Mouse (Mus musculus): ENCODE results near the gene Atf7ip. TPM values are rescaled to one million over a fixed set of nuclear protein-coding genes. Genes with fewer than 3 reads are reported as not detected.
A peak's percentile ranks its signal among the peaks of the same experiment; 100 is the strongest.

The Atf7ip gene
- total RNA-seq, 2 experiments from 2014 or later, result 119 to 122 TPM

DNA sequence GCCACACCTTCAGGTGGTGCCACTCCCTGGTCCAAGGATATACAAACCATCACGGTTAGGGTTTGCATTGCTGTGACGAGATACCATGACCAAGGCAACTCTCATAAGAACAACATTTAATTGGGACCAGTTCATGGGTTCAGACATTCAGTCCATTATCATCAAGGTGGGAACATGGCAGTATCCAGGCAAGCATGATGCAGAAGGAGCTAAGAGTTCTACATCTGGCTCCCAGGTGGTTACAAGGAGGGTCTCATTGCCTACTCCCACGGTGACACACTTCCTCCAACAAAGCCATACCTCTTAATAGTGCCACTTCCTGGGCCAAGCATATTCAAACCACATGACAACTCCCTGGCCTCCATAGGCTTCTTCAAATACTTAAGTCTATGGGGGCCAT lies 2.7 kb downstream of the Atf7ip start:
- intact Hi-C loops (cut with DNase I), result no loop called here
- TF ChIP-seq CTCF (IDR thresholded peaks at IDR 0.05), result no peak
- no peak for DNase-seq (ENCODE audit: extremely low spot score in 1 of 2, low spot score in 2 of 2)
- no peak overlapping the region for H3K4me3 ChIP-seq
- no peak overlapping the region for H3K27ac ChIP-seq

DNA sequence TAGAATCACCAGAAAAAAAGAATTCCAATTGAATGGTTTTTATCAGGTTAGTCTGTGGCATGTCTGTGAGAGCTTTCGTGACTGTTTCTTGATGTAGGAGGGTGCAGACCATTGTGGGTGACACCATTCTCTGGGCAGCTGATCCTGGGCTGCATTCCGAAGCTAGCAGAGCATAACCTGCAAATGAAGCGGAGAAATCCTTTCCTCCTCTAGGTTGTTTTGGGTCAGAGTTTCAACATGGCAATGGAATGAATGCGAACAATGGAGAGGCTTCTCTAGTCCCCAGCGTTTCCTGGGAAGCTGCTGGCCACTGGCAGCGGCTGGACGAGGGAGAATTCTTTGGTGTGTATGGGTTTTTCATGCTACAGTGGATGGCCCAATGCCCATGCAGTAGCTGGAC lies 5.0 kb downstream of the Atf7ip start:
- TF ChIP-seq CTCF (IDR thresholded peaks at IDR 0.05), result no peak
- no peak for DNase-seq (ENCODE audit: extremely low spot score in 1 of 2, low spot score in 2 of 2)
- intact Hi-C loops (cut with DNase I), result no loop called here
- Histone ChIP-seq H3K27ac (no peak overlapping the region), H3K4me3 (no peak overlapping the region)

DNA sequence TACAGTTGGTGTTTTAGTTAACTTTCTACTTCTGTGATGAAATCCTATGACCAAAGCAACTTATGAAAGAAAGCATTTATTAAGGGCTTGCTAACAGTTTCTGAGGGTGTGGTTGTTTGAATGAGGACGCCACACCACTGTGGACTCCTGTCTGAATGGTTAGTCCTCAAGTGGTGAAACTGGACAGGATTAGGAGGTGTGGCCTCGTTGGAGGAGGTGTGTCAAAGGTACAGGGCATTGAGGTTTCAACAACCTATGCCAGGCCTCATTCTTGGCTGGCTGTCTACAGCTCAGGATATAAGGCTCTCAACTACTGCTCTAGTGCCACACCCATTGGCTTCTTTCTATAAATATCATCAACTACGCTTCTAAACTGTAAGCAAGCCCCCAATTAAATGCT lies 6.4 kb downstream of the Atf7ip start:
- H3K4me3 ChIP-seq, result no peak overlapping the region
- DNase-seq (ENCODE audit: extremely low spot score in 1 of 2, low spot score in 2 of 2), result no peak
- TF ChIP-seq CTCF (IDR thresholded peaks at IDR 0.05), result no peak
- no peak overlapping the region for H3K27ac ChIP-seq
- intact Hi-C loops (cut with DNase I), result no loop called here

DNA sequence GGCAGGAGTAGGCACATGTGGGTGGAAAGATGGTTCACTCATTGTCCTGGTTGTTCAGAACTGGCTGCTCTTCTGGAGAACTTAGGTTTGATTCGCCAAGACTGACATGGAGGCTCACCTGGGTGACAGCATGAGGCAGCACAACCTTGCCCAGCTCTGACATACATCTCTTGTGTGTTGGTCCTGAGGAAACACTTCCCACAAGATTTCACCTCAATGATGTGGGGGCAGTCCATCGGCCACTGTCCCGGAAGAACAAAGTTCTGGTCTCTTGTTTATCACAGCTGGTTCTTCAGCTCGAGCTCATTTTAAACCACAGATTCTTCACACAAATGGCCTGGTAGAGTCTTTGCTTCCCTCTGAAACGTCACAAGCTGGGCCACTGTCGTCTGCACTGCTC lies 10.7 kb downstream of the Atf7ip start:
- intact Hi-C loops (cut with DNase I), result no loop called here
- no peak overlapping the region for H3K27ac ChIP-seq
- TF ChIP-seq CTCF (IDR thresholded peaks at IDR 0.05), result no peak
- DNase-seq (ENCODE audit: extremely low spot score in 1 of 2, low spot score in 2 of 2), result no peak
- no peak overlapping the region for H3K4me3 ChIP-seq

DNA sequence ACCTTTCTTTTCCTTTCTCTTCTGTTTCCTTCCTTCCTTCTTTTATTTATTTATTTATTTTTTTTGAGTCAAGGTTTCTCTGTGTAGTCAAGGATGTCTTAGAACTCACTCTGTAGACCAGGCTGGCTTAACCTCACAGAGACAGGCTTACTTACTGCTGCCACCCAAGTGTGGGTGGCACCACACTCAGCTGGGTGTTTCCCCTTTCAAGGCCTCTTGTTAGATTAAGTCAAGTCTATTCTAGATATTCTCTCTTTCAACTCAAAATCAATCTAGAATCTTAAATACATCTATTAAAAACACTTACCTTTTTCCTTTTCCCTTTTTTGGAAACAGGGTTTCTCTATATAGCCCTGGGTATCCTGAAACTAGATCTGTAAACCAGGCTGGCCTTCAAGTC lies 11.3 kb downstream of the Atf7ip start:
- intact Hi-C loops (cut with DNase I), result no loop called here
- no peak overlapping the region for H3K4me3 ChIP-seq
- TF ChIP-seq CTCF (IDR thresholded peaks at IDR 0.05), result no peak
- H3K27ac ChIP-seq, result no peak overlapping the region
- DNase-seq (ENCODE audit: extremely low spot score in 1 of 2, low spot score in 2 of 2), result no peak

DNA sequence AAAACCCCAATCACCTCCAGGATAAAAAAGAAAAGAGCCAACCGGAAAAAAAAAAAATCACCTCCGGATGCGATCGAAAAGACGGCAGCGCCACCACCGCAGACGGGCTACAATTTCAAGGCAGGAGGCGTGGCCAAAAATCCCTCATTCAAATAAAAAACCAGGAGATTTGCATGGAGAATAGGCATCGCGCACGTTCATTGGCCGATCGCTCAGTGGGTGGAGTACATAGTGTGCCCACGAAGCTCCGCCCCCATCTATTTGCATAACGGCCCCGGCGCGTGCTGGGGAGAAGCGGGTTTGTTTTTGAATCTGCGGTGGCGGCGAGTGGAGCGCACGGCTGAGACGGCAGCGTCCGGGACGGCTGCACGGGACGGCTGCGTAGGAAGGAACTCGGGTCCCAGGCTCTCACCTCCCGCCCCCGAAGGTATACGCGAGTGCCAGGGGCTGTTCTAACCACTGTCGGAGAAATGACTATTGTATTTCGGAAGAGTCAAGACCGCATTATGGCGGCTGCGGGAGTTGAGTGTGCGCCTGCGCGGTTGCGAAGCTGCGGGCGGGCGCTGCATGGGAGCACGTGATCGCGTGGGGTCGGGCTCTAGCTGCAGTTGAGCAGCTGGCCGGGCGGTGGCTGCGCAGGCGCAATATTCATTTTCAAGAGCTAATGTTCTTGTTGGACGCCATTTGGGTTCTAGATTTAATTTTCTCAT lies 12.7 kb downstream of the Atf7ip start:
- Histone ChIP-seq H3K4me3 (peak overlapping the region; percentile 66), H3K27ac (peak overlapping the region; percentile 99)
- DNase-seq (ENCODE audit: extremely low spot score in 1 of 2, low spot score in 2 of 2), result peak; percentile 93 to 94
- peak; percentile 49 for TF ChIP-seq CTCF (IDR thresholded peaks at IDR 0.05)
- intact Hi-C loops (cut with DNase I), result loop anchor here (1.0 to 2.0 kb wide), 4 partner anchors 14 to 96 kb away; no protein-coding TSS in a partner anchor

DNA sequence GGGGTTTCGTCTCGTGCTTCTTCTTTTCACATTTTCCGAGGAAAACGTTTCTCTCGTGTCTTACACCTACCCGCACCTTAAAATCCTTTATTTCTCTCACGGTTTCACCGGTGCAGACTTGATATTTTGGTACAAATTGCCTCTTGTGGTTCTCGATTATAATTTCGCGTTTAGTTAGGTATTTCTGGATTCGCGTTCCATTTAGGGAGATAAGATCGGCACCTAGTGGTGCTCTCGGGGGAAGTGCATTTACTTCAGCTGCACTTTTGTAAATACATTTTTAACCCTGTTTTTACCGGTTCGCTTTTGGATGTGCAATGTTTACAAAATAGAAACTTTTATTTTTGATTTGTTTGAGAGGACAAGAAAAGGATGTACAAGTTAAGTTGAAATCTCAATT lies 13.3 kb downstream of the Atf7ip start:
- intact Hi-C loops (cut with DNase I), result loop anchor here (2.0 kb wide), 2 partner anchors 14 to 34 kb away; no protein-coding TSS in a partner anchor
- TF ChIP-seq CTCF (IDR thresholded peaks at IDR 0.05), result peak; percentile 15; the same call in 1 of the 2 replicates

DNA sequence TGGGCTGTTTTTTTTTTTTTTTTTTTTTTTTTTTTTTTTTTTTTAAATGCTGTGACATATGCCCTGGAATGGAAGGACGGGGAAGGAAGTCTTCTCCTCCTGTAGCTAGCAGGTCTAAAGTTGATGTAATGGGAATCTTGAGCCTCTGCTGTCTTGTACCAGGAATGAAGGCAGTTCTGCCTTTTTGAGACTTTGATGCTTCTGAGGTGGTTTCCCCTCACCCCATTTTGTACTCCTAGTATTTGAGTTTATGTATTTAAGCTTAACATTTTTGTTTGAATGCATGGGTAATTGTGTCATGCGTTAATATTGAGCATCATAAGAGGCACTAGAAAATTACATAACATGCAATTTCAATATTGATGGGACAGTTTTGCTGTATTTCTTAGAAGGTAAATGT lies 14.4 kb downstream of the Atf7ip start:
- no peak for DNase-seq (ENCODE audit: extremely low spot score in 1 of 2, low spot score in 2 of 2)
- no peak for TF ChIP-seq CTCF (IDR thresholded peaks at IDR 0.05)
- Histone ChIP-seq H3K27ac (no peak overlapping the region; the same call in 1 of the 2 replicates), H3K4me3 (peak overlapping the region; percentile 66)
- intact Hi-C loops (cut with DNase I), result no loop called here

More for the DNA sequence above, 13.3 kb downstream of the Atf7ip start:
- no peak for DNase-seq (ENCODE audit: extremely low spot score in 1 of 2, low spot score in 2 of 2)
- peak overlapping the region; percentile 66 for H3K4me3 ChIP-seq
- peak overlapping the region; percentile 99 for H3K27ac ChIP-seq

DNA sequence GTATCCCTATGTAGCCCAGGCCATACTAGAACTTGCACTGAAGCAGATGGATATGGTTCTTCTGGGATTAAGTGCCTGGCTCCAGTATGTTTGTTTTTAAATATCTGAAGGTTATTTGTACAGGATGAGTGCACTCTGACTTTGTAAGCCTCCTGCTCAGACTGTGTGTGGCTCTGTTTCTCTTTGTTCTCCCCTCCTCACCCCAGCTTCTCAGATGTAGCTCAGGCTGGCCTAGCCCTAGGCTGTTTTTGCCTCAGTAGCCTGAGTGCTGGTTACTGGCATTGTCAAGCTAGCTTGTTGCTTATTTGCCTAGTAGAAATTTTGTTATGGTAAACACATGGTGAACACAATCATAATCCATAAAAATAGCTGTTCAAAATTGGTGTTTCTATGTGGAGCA lies 15.7 kb downstream of the Atf7ip start:
- no peak for DNase-seq (ENCODE audit: extremely low spot score in 1 of 2, low spot score in 2 of 2)
- no peak overlapping the region; the same call in 1 of the 2 replicates for H3K4me3 ChIP-seq
- no peak for TF ChIP-seq CTCF (IDR thresholded peaks at IDR 0.05)
- no peak overlapping the region for H3K27ac ChIP-seq
- intact Hi-C loops (cut with DNase I), result no loop called here

DNA sequence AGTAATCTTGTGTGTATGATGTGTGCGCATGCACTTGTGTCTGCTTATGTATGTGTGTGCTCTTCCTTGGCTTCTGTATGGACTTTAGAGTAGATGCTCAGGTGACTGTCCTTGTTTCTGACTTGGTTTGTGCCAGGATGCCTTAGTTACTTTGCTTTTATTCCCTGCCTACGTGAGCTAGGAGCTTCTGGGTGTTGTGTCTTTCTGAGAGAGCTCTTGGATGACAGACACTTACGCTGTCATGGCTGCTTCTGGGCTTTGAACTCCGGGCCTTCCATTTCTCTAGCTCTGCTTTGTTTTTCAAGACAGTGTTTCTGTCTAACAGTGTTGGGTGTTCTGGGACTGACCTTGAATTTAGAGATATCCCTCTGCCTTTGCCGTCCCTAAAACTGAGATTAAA lies 16.7 kb downstream of the Atf7ip start:
- no peak for TF ChIP-seq CTCF (IDR thresholded peaks at IDR 0.05)
- Histone ChIP-seq H3K4me3 (no peak overlapping the region), H3K27ac (no peak overlapping the region)
- DNase-seq (ENCODE audit: extremely low spot score in 1 of 2, low spot score in 2 of 2), result no peak
- intact Hi-C loops (cut with DNase I), result no loop called here

DNA sequence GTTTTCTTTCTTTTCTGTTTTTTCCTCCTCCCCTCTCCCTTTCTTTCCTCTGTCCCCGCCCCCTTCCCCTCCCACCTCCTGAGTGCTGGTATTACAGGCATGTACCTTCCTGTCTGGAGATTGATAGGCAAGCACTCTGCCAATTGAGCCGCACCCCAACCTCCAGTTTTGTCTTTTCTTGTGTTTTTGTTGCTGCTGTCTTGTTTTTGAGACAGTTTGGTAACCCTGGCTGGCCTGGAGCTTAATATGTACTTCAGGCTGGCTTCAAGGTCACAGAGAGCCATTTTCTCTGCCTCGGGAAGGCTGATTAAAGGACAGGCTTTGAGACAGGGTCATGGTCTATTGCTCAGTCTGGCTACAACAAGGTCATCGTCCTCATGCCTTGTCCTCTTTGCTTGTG lies 18.8 kb downstream of the Atf7ip start:
- Histone ChIP-seq H3K27ac (no peak overlapping the region), H3K4me3 (no peak overlapping the region)
- intact Hi-C loops (cut with DNase I), result no loop called here
- TF ChIP-seq CTCF (IDR thresholded peaks at IDR 0.05), result no peak
- no peak for DNase-seq (ENCODE audit: extremely low spot score in 1 of 2, low spot score in 2 of 2)

DNA sequence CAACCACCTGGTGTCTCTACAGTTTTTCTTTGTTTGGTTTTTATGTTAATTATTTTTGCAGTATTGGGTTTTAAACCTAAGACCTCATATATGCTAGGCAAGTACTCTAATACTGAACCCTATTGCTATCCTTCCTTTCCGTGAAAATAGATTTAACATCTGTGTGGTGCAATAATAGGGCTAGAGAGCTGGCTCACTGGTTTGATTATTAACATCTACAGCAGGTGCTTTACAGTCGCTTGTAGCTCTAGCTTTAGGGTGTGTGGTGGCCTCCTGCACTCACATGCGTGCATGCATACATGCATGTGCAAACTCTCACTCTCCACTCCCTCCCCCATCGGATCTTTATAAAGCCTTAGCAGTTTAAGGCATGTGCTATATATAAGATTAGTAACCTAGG lies 19.6 kb downstream of the Atf7ip start:
- intact Hi-C loops (cut with DNase I), result no loop called here
- Histone ChIP-seq H3K27ac (no peak overlapping the region), H3K4me3 (no peak overlapping the region)
- TF ChIP-seq CTCF (IDR thresholded peaks at IDR 0.05), result no peak
- no peak for DNase-seq (ENCODE audit: extremely low spot score in 1 of 2, low spot score in 2 of 2)

DNA sequence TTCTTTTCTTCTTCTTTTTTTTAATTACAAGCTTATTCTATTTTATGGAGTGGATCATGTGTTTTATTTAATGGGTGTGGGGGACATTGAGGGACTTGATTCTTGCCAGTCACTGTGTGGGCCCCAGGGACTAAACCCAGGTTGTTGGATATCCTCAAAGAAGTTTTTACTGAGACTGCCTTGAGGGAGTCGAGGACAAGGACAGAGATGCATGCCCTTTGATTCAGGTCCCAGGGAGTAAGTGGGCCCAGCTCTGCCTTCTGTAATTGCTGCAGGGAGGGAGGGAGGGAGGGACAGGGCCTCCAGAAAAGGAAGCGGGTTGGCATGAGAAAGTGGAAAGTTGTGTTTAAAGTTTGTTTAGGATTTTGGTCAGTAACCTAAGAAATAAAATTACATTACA lies 23.2 kb downstream of the Atf7ip start:
- H3K4me3 ChIP-seq, result no peak overlapping the region
- intact Hi-C loops (cut with DNase I), result no loop called here
- no peak for TF ChIP-seq CTCF (IDR thresholded peaks at IDR 0.05)
- no peak overlapping the region for H3K27ac ChIP-seq
- no peak for DNase-seq (ENCODE audit: extremely low spot score in 1 of 2, low spot score in 2 of 2)
